Mouse (Mus musculus): Measurements from ENCODE around the gene Aoc3. TPM values are rescaled to one million over a fixed set of nuclear protein-coding genes. Genes with fewer than 3 reads are reported as not detected.

Gene Aoc3
- polyA plus RNA-seq (2012; rRNA removed), result 6.6 and 8.9 TPM in 2 replicates

- Histone ChIP-seq H3K27me3 (ENCODE audit: control insufficient read depth, insufficient read depth, low read length) (no peaks in the 10 kb centered on the region), H3K4me1 (ENCODE audit: control insufficient read depth, insufficient read depth, insufficient read length, low read length) (no peaks in the 10 kb centered on the region), H3K36me3 (ENCODE audit: control insufficient read depth, insufficient read depth, low read length) (peaks cover 3% of the 10 kb centered on the region; the same call in 1 of the 2 replicates), H3K4me3 (ENCODE audit: low read depth, low read length) (peak within 1 kb of the TSS; percentile 51), H3K27ac (ENCODE audit: insufficient read depth, low read depth, low read length) (peak within 1 kb of the TSS; percentile 60)
- 63% methylated on average over 7 of the region's 7 CpGs for WGBS
- TF ChIP-seq POLR2A (IDR thresholded peaks at IDR 0.05; ENCODE audit: low read depth, low read length) (no peak; the same call in 1 of the 2 replicates), CTCF (IDR thresholded peaks at IDR 0.05; ENCODE audit: extremely low read depth, insufficient read length, insufficient replicate concordance, low read depth, low read length) (no peak)
Observed at GRCm38 (mm10) chr11:101330371-101330924, at the start of gene Aoc3. Aoc3 (plus strand) TSS chr11:101330605.

- no peaks in the 10 kb centered on the region for H3K27me3 ChIP-seq (ENCODE audit: control insufficient read depth, insufficient read depth, low read length)
- 78% methylated on average over 7 of the region's 7 CpGs for WGBS
- TF ChIP-seq CTCF (IDR thresholded peaks at IDR 0.05; ENCODE audit: extremely low read depth, insufficient read length, insufficient replicate concordance, low read depth, low read length), result no peak
- TF ChIP-seq POLR2A (IDR thresholded peaks at IDR 0.05; ENCODE audit: low read depth, low read length), result no peak
- no peak overlapping the region for H3K27ac ChIP-seq (ENCODE audit: insufficient read depth, low read depth, low read length)
- no peak overlapping the region for H3K4me3 ChIP-seq (ENCODE audit: low read depth, low read length)
- peaks cover 24% of the 10 kb centered on the region for H3K4me1 ChIP-seq (ENCODE audit: control insufficient read depth, insufficient read depth, insufficient read length, low read length)
- H3K36me3 ChIP-seq (ENCODE audit: control insufficient read depth, insufficient read depth, low read length), result no peaks in the 10 kb centered on the region; the same call in 1 of the 2 replicates
Observed at GRCm38 (mm10) chr11:101280837-101281236, 49.6 kb upstream of the Aoc3 start.

- 35% methylated on average over 5 of the region's 5 CpGs for WGBS
Observed at GRCm38 (mm10) chr11:101282896-101283295, 47.5 kb upstream of the Aoc3 start.

DNA sequence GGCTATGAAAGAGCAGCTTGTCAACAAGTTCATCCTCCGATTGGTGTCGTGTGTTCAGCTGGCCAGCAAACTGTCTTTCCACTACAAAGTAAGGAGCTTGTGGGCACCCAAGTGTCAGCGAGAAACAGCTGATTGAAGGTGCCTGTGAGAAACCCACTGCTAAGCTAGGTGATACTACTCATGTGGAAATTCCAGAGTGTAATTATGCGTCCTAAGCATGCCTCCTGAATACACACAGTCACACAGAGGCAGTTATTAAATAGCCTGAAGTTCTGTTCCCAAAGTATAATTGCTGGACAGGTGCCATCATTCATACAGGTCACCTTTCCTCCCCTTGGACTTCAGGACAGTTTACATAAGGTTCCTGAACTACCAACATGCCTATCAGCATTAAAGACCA is 46.6 kb upstream of the Aoc3 start:
- Histone ChIP-seq H3K27me3 (ENCODE audit: control insufficient read depth, insufficient read depth, low read length) (no peaks in the 10 kb centered on the region), H3K36me3 (ENCODE audit: control insufficient read depth, insufficient read depth, low read length) (peaks cover 11% of the 10 kb centered on the region), H3K4me1 (ENCODE audit: control insufficient read depth, insufficient read depth, insufficient read length, low read length) (peaks cover 5% of the 10 kb centered on the region), H3K4me3 (ENCODE audit: low read depth, low read length) (no peak overlapping the region), H3K27ac (ENCODE audit: insufficient read depth, low read depth, low read length) (no peak overlapping the region)
- no peak for TF ChIP-seq POLR2A (IDR thresholded peaks at IDR 0.05; ENCODE audit: low read depth, low read length)
- TF ChIP-seq CTCF (IDR thresholded peaks at IDR 0.05; ENCODE audit: extremely low read depth, insufficient read length, insufficient replicate concordance, low read depth, low read length), result no peak
- WGBS, result 33% methylated on average over 4 of the region's 4 CpGs

More at GRCm38 (mm10) chr11:101282896-101283295, 47.5 kb upstream of the Aoc3 start:
- no peak overlapping the region for H3K4me3 ChIP-seq (ENCODE audit: low read depth, low read length)
- no peaks in the 10 kb centered on the region for H3K27me3 ChIP-seq (ENCODE audit: control insufficient read depth, insufficient read depth, low read length)
- H3K27ac ChIP-seq (ENCODE audit: insufficient read depth, low read depth, low read length), result no peak overlapping the region
- H3K36me3 ChIP-seq (ENCODE audit: control insufficient read depth, insufficient read depth, low read length), result peaks cover 5% of the 10 kb centered on the region
- peaks cover 8% of the 10 kb centered on the region for H3K4me1 ChIP-seq (ENCODE audit: control insufficient read depth, insufficient read depth, insufficient read length, low read length)
- no peak for TF ChIP-seq POLR2A (IDR thresholded peaks at IDR 0.05; ENCODE audit: low read depth, low read length)
- no peak for TF ChIP-seq CTCF (IDR thresholded peaks at IDR 0.05; ENCODE audit: extremely low read depth, insufficient read length, insufficient replicate concordance, low read depth, low read length)

DNA sequence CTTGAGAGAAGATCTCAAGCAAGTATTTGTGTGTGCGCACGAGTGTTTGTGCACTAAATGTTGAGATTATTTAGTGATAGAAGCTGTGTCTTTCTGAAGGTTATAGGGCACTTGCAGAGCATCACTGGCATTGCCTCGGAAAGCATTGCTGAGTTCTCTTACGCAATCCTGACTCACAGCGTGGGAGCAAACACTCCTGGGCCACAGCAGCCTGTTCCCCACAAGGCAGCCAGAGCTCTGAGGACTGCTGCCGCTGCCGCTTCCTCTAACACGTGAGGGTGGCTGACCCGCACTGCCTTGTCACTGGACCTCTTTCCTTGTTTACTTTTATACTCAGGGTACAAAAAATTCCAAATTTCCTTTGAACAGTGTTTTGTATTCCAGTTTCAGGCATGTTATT is 43.1 kb upstream of the Aoc3 start:
- H3K36me3 ChIP-seq (ENCODE audit: control insufficient read depth, insufficient read depth, low read length), result peaks cover 44% of the 10 kb centered on the region
- 0 out of 2 replicates have a peak, but pooled peaks cover 2% of the 10 kb centered on the region for H3K4me1 ChIP-seq (ENCODE audit: control insufficient read depth, insufficient read depth, insufficient read length, low read length)
- H3K27ac ChIP-seq (ENCODE audit: insufficient read depth, low read depth, low read length), result no peak overlapping the region
- TF ChIP-seq POLR2A (IDR thresholded peaks at IDR 0.05; ENCODE audit: low read depth, low read length) (no peak), CTCF (IDR thresholded peaks at IDR 0.05; ENCODE audit: extremely low read depth, insufficient read length, insufficient replicate concordance, low read depth, low read length) (no peak)
- H3K4me3 ChIP-seq (ENCODE audit: low read depth, low read length), result no peak overlapping the region
- H3K27me3 ChIP-seq (ENCODE audit: control insufficient read depth, insufficient read depth, low read length), result no peaks in the 10 kb centered on the region
- whole genome bisulfite sequencing, result 68% methylated on average over 9 of the region's 9 CpGs

GRCm38 (mm10) chr11:101291231-101291630 is 39.2 kb upstream of the Aoc3 start:
- no peak for TF ChIP-seq POLR2A (IDR thresholded peaks at IDR 0.05; ENCODE audit: low read depth, low read length)
- no peak for TF ChIP-seq CTCF (IDR thresholded peaks at IDR 0.05; ENCODE audit: extremely low read depth, insufficient read length, insufficient replicate concordance, low read depth, low read length)
- no peak overlapping the region for H3K4me3 ChIP-seq (ENCODE audit: low read depth, low read length)
- 95% methylated on average over 8 of the region's 8 CpGs for WGBS
- no peak overlapping the region for H3K27ac ChIP-seq (ENCODE audit: insufficient read depth, low read depth, low read length)
- H3K4me1 ChIP-seq (ENCODE audit: control insufficient read depth, insufficient read depth, insufficient read length, low read length), result no peaks in the 10 kb centered on the region
- H3K36me3 ChIP-seq (ENCODE audit: control insufficient read depth, insufficient read depth, low read length), result peaks cover 75% of the 10 kb centered on the region
- no peaks in the 10 kb centered on the region for H3K27me3 ChIP-seq (ENCODE audit: control insufficient read depth, insufficient read depth, low read length)

DNA sequence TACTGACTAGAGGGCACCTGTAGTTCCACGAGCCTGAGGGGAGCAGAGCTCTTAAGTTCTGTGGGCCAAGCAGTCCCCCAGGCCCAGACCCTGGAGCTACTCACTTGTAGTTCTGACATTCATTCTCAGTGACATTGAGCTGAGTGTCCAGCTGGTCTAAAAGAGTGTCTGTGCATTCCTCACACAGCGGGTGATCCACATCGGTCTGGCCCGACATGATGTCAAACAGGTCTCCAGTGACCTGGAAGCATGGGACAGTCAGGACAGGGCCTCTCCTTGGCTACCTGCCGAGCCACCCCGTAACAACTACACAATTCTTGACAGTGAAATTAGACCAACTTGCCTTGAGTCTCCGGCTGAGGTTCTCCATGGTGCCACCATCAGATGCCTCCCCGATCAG is 35.2 kb upstream of the Aoc3 start:
- H3K4me3 ChIP-seq (ENCODE audit: low read depth, low read length), result no peak overlapping the region
- TF ChIP-seq POLR2A (IDR thresholded peaks at IDR 0.05; ENCODE audit: low read depth, low read length) (no peak), CTCF (IDR thresholded peaks at IDR 0.05; ENCODE audit: extremely low read depth, insufficient read length, insufficient replicate concordance, low read depth, low read length) (no peak)
- peaks cover 76% of the 10 kb centered on the region for H3K36me3 ChIP-seq (ENCODE audit: control insufficient read depth, insufficient read depth, low read length)
- 95% methylated on average over 8 of the region's 8 CpGs for WGBS
- H3K27me3 ChIP-seq (ENCODE audit: control insufficient read depth, insufficient read depth, low read length), result no peaks in the 10 kb centered on the region
- H3K4me1 ChIP-seq (ENCODE audit: control insufficient read depth, insufficient read depth, insufficient read length, low read length), result no peaks in the 10 kb centered on the region
- no peak overlapping the region for H3K27ac ChIP-seq (ENCODE audit: insufficient read depth, low read depth, low read length)
